Mouse (Mus musculus) thymus, adult 2 months (tissue): ENCODE measurements around the gene Copz2.

ENCODE experiments used
- CTCF ChIP-seq: fragments of 200-500 bp; IDR thresholded peaks from 2 replicates; pipeline ENCODE4 v1.5.1; 2012; ENCODE audit warnings: mild to moderate bottlenecking, control low read depth, low read length, moderate library complexity, borderline replicate concordance; ENCODE audit not compliant: control insufficient read depth, poor library complexity, insufficient read depth; ENCODE audit errors: extremely low read depth
- POLR2A ChIP-seq: fragments of 200-500 bp; IDR thresholded peaks from 2 replicates; pipeline ENCODE4 v1.6.1; 2012; ENCODE audit warnings: mild to moderate bottlenecking, low read length, control low read depth, moderate library complexity; ENCODE audit not compliant: control insufficient read depth, poor library complexity, insufficient read depth; ENCODE audit errors: extremely low read depth

DNA sequence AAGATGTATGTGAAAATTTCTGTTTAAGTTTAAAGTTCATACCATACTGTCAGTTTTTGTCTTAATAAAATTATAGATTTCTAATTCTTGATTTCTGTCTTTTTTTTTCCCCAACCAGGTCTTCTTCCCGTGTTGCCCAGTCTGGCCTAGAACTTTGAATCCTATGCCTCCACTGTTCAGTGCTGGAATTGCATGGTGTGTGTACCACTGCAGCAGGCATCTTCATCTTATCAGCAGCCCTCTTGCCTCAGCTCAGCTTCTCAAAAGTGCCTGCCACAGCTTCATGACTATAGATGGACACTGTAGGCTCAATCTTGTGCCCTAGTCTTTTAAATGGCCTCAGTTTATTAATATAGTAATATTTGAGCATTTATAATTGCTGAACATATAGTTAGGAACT, 41.6 kb upstream of the Copz2 start:
- TF ChIP-seq POLR2A (no peak), CTCF (no peak)
